Mouse (Mus musculus) neural tube, embryonic 15.5 days (tissue): ENCODE results near the gene Kif9. TPM values are rescaled to one million over a fixed set of nuclear protein-coding genes. Genes with fewer than 3 reads are reported as not detected.

Experiments used
- ATAC-seq: fragments of 200-750 bp; cut with Nextera tagmentation; 2 replicates; pipeline ENCODE4 v1.8.0; 2017; ENCODE audit warnings: mild to moderate bottlenecking, moderate TSS enrichment, moderate library complexity; ENCODE audit not compliant: low FRiP score
- H3K27ac ChIP-seq: fragments of 300-500 bp; sonication (generic); replicated peaks from 2 replicates; pipeline ENCODE4 v1.5.1; 2015; ENCODE audit warnings: mild to moderate bottlenecking, inconsistent platforms
- H3K27me3 ChIP-seq: fragments of 300-500 bp; sonication (generic); replicated peaks from 2 replicates; pipeline ENCODE4 v1.6.1; 2015; ENCODE audit warnings: inconsistent platforms
- H3K36me3 ChIP-seq: fragments of 300-500 bp; sonication (generic); 2 replicates; pipeline ENCODE4 v1.6.1; 2015; ENCODE audit warnings: inconsistent platforms
- H3K4me1 ChIP-seq: fragments of 300-500 bp; sonication (generic); 2 replicates; pipeline ENCODE4 v1.6.1; 2015; ENCODE audit warnings: inconsistent platforms
- H3K4me2 ChIP-seq: fragments of 300-500 bp; sonication (generic); 2 replicates; pipeline ENCODE4 v1.6.1; 2015; ENCODE audit warnings: inconsistent platforms, mild to moderate bottlenecking, moderate library complexity
- H3K4me3 ChIP-seq: fragments of 300-500 bp; sonication (generic); replicated peaks from 2 replicates; pipeline ENCODE4 v1.5.1; 2015; ENCODE audit warnings: mild to moderate bottlenecking, inconsistent platforms
- H3K9ac ChIP-seq: fragments of 300-500 bp; sonication (generic); replicated peaks from 2 replicates; pipeline ENCODE4 v1.6.1; 2015; ENCODE audit warnings: mild to moderate bottlenecking, inconsistent platforms
- H3K9me3 ChIP-seq: fragments of 300-500 bp; sonication (generic); replicated peaks from 2 replicates; pipeline ENCODE4 v1.6.1; 2016; ENCODE audit warnings: inconsistent platforms
- WGBS: fragments of 180-500 bp; shearing (Covaris S2); methylation state at CpG from one replicate; pipeline ENCODE4 v1.1.7; 2015; ENCODE audit warnings: mixed read lengths; 5-methylcytosine and 5-hydroxymethylcytosine counted together
- polyA plus RNA-seq: library from polyadenylated mRNA; unstranded; fragments of >200 nt; fragmentation: Nextera tagmentation; extraction: Ambion mirVana; gene quantifications from 2 replicates; pipeline ENCODE4 v1.2.1, GENCODE M21; 2015

The Kif9 gene
- 3.4 and 4.7 TPM in 2 replicates for polyA plus RNA-seq

- Histone ChIP-seq H3K4me3 (peak within 1 kb of the TSS; percentile 79), H3K27me3 (peaks cover 18% of the 10 kb centered on the region), H3K27ac (peak within 1 kb of the TSS; percentile 94), H3K9me3 (no peaks in the 10 kb centered on the region), H3K9ac (peak within 1 kb of the TSS; percentile 79), H3K4me2 (peak within 1 kb of the TSS; percentile 94), H3K36me3 (peaks cover 3% of the 10 kb centered on the region; the same call in 1 of the 2 replicates), H3K4me1 (peaks cover 28% of the 10 kb centered on the region)
- ATAC-seq, result peak; percentile 99
- under 1% methylated on average over 53 of the region's 53 CpGs for WGBS
Observed at GRCm38 (mm10) chr9:110476124-110477091, at the start of gene Kif9, which contains the start of gene Klhl18. TSS of gene Kif9 (plus strand) at chr9:110476958. TSS of gene Klhl18 (minus strand) at chr9:110476694.

GRCm38 (mm10) chr9:110431241-110431640 lies 45.5 kb upstream of the Kif9 start:
- H3K9me3 ChIP-seq, result no peaks in the 10 kb centered on the region
- H3K27me3 ChIP-seq, result no peaks in the 10 kb centered on the region
- no peak for ATAC-seq
- no peaks in the 10 kb centered on the region for H3K4me1 ChIP-seq
- H3K36me3 ChIP-seq, result peaks cover 86% of the 10 kb centered on the region
- 66% methylated on average over 8 of the region's 8 CpGs for WGBS
- H3K27ac ChIP-seq, result no peak overlapping the region
- no peak overlapping the region for H3K9ac ChIP-seq
- no peak overlapping the region for H3K4me2 ChIP-seq
- no peak overlapping the region for H3K4me3 ChIP-seq

GRCm38 (mm10) chr9:110433045-110433444 lies 43.7 kb upstream of the Kif9 start:
- ATAC-seq, result no peak
- Histone ChIP-seq H3K36me3 (peaks cover 81% of the 10 kb centered on the region), H3K27me3 (no peaks in the 10 kb centered on the region), H3K9ac (no peak overlapping the region), H3K4me1 (no peaks in the 10 kb centered on the region), H3K4me2 (no peak overlapping the region), H3K9me3 (no peaks in the 10 kb centered on the region), H3K27ac (no peak overlapping the region), H3K4me3 (no peak overlapping the region)
- 94% methylated on average over 2 of the region's 2 CpGs for WGBS

- WGBS, result 90% methylated on average over 11 of the region's 11 CpGs
- no peak for ATAC-seq
Observed at GRCm38 (mm10) chr9:110436041-110436440, 40.7 kb upstream of the Kif9 start.

GRCm38 (mm10) chr9:110440049-110440448 lies 36.7 kb upstream of the Kif9 start:
- Histone ChIP-seq H3K36me3 (peaks cover 35% of the 10 kb centered on the region), H3K9ac (no peak overlapping the region)

More at GRCm38 (mm10) chr9:110436041-110436440, 40.7 kb upstream of the Kif9 start:
- no peaks in the 10 kb centered on the region for H3K9me3 ChIP-seq
- H3K9ac ChIP-seq, result no peak overlapping the region
- H3K36me3 ChIP-seq, result peaks cover 58% of the 10 kb centered on the region
- no peaks in the 10 kb centered on the region for H3K27me3 ChIP-seq
- H3K4me2 ChIP-seq, result no peak overlapping the region
- H3K4me3 ChIP-seq, result no peak overlapping the region
- no peaks in the 10 kb centered on the region for H3K4me1 ChIP-seq
- H3K27ac ChIP-seq, result no peak overlapping the region

GRCm38 (mm10) chr9:110440559-110440958 lies 36.2 kb upstream of the Kif9 start:
- H3K4me1 ChIP-seq, result no peaks in the 10 kb centered on the region
- no peak overlapping the region for H3K4me3 ChIP-seq
- H3K9ac ChIP-seq, result no peak overlapping the region
- no peaks in the 10 kb centered on the region for H3K9me3 ChIP-seq
- H3K36me3 ChIP-seq, result peaks cover 30% of the 10 kb centered on the region
- no peak overlapping the region for H3K27ac ChIP-seq
- H3K27me3 ChIP-seq, result no peaks in the 10 kb centered on the region
- 77% methylated on average over 6 of the region's 6 CpGs for WGBS
- no peak overlapping the region for H3K4me2 ChIP-seq
- no peak for ATAC-seq

More at GRCm38 (mm10) chr9:110440049-110440448, 36.7 kb upstream of the Kif9 start:
- no peaks in the 10 kb centered on the region for H3K4me1 ChIP-seq
- H3K27ac ChIP-seq, result no peak overlapping the region
- no peak overlapping the region for H3K4me3 ChIP-seq
- ATAC-seq, result no peak
- no peak overlapping the region for H3K4me2 ChIP-seq
- H3K27me3 ChIP-seq, result no peaks in the 10 kb centered on the region
- WGBS, result 54% methylated on average over 4 of the region's 5 CpGs
- no peaks in the 10 kb centered on the region for H3K9me3 ChIP-seq

- Histone ChIP-seq H3K27ac (no peak overlapping the region), H3K9ac (no peak overlapping the region), H3K4me3 (no peak overlapping the region), H3K27me3 (no peaks in the 10 kb centered on the region), H3K4me1 (peaks cover 4% of the 10 kb centered on the region; the same call in 1 of the 2 replicates), H3K9me3 (no peaks in the 10 kb centered on the region), H3K36me3 (peaks cover 28% of the 10 kb centered on the region), H3K4me2 (no peak overlapping the region)
- ATAC-seq, result no peak
- WGBS, result 89% methylated on average over 15 of the region's 15 CpGs
Observed at GRCm38 (mm10) chr9:110448356-110448755, 28.4 kb upstream of the Kif9 start.

- Histone ChIP-seq H3K4me2 (no peak overlapping the region), H3K27ac (0 out of 2 replicates have a peak overlapping the region, but pooled peaks have one; percentile 33), H3K9ac (no peak overlapping the region), H3K4me3 (no peak overlapping the region), H3K9me3 (no peaks in the 10 kb centered on the region), H3K27me3 (no peaks in the 10 kb centered on the region), H3K4me1 (peaks cover 4% of the 10 kb centered on the region; the same call in 1 of the 2 replicates), H3K36me3 (peaks cover 28% of the 10 kb centered on the region)
- peak; percentile 86 for ATAC-seq
- 27% methylated on average over 11 of the region's 11 CpGs for WGBS
Observed at GRCm38 (mm10) chr9:110448857-110449617, 27.7 kb upstream of the Kif9 start.

GRCm38 (mm10) chr9:110452523-110452922 lies 24.2 kb upstream of the Kif9 start:
- no peak overlapping the region for H3K4me3 ChIP-seq
- WGBS, result 92% methylated on average over 3 of the region's 3 CpGs
- H3K9ac ChIP-seq, result no peak overlapping the region
- peaks cover 15% of the 10 kb centered on the region for H3K36me3 ChIP-seq
- H3K27ac ChIP-seq, result no peak overlapping the region
- no peaks in the 10 kb centered on the region for H3K9me3 ChIP-seq
- H3K27me3 ChIP-seq, result no peaks in the 10 kb centered on the region
- no peak for ATAC-seq
- H3K4me1 ChIP-seq, result peaks cover 4% of the 10 kb centered on the region; the same call in 1 of the 2 replicates
- no peak overlapping the region for H3K4me2 ChIP-seq

- no peaks in the 10 kb centered on the region; the same call in 1 of the 2 replicates for H3K36me3 ChIP-seq
- H3K4me1 ChIP-seq, result no peaks in the 10 kb centered on the region
- ATAC-seq, result no peak
- no peak overlapping the region for H3K9ac ChIP-seq
- WGBS, result 95% methylated on average over 3 of the region's 3 CpGs
- no peak overlapping the region for H3K4me3 ChIP-seq
- no peak overlapping the region for H3K27ac ChIP-seq
- H3K4me2 ChIP-seq, result no peak overlapping the region
- H3K9me3 ChIP-seq, result no peaks in the 10 kb centered on the region
- H3K27me3 ChIP-seq, result no peaks in the 10 kb centered on the region
Observed at GRCm38 (mm10) chr9:110457926-110458325, 18.8 kb upstream of the Kif9 start.

GRCm38 (mm10) chr9:110459145-110459727 lies 17.5 kb upstream of the Kif9 start:
- Histone ChIP-seq H3K36me3 (no peaks in the 10 kb centered on the region; the same call in 1 of the 2 replicates), H3K9me3 (no peaks in the 10 kb centered on the region), H3K4me2 (no peak overlapping the region), H3K4me3 (no peak overlapping the region), H3K27me3 (no peaks in the 10 kb centered on the region), H3K4me1 (no peaks in the 10 kb centered on the region), H3K27ac (no peak overlapping the region), H3K9ac (no peak overlapping the region)
- no peak for ATAC-seq
- WGBS, result 86% methylated on average over 2 of the region's 2 CpGs
